Mouse (Mus musculus) liver, embryonic 14.5 days (tissue): ENCODE data around the gene Dennd5a.

Experiments used
- CTCF ChIP-seq: IDR thresholded peaks from 2 replicates; pipeline ENCODE4 v1.5.1; 2016; ENCODE audit warnings: antibody characterized with exemption, low read depth, control low read depth
- EP300 ChIP-seq: IDR thresholded peaks from 2 replicates; pipeline ENCODE4 v1.6.1; 2016; ENCODE audit warnings: antibody characterized with exemption, low read depth

- no peak for TF ChIP-seq CTCF
- no peak for TF ChIP-seq EP300
Measured at GRCm38 (mm10) chr7:110002092-110002491, 41.8 kb upstream of the Dennd5a start.
